Mouse (Mus musculus) heart, embryonic 15.5 days (tissue): ENCODE data around the gene Galp. TPM values are rescaled to one million over a fixed set of nuclear protein-coding genes. Genes with fewer than 3 reads are reported as not detected.
"Not testable (repeated sequence)": the region's sequence is repeated elsewhere in the genome, so short reads cannot be mapped to it uniquely, and the experiment has no call there.

ENCODE experiments used
- ATAC-seq: fragments of 200-750 bp; cut with Nextera tagmentation; replicated peaks from 2 replicates; pipeline ENCODE4 v1.8.0; 2017; ENCODE audit warnings: low read depth, moderate TSS enrichment; ENCODE audit not compliant: insufficient number of reproducible peaks, insufficient read depth, low FRiP score
- H3K27ac ChIP-seq: fragments of 300-500 bp; sonication (generic); 2 replicates; pipeline ENCODE4 v1.5.1; 2015; ENCODE audit warnings: mild to moderate bottlenecking, inconsistent platforms
- H3K27me3 ChIP-seq: fragments of 300-500 bp; sonication (generic); 2 replicates; pipeline ENCODE4 v1.6.1; 2015; ENCODE audit warnings: inconsistent platforms
- H3K36me3 ChIP-seq: fragments of 300-500 bp; sonication (generic); 2 replicates; pipeline ENCODE4 v1.6.1; 2015; ENCODE audit warnings: mild to moderate bottlenecking, inconsistent platforms
- H3K4me1 ChIP-seq: fragments of 300-500 bp; sonication (generic); replicated peaks from 2 replicates; pipeline ENCODE4 v1.6.1; 2015; ENCODE audit warnings: inconsistent platforms
- H3K4me2 ChIP-seq: fragments of 300-500 bp; sonication (generic); 2 replicates; pipeline ENCODE4 v1.6.1; 2015; ENCODE audit warnings: inconsistent platforms, mild to moderate bottlenecking, moderate library complexity
- H3K4me3 ChIP-seq: fragments of 300-500 bp; sonication (generic); 2 replicates; pipeline ENCODE4 v1.5.1; 2015; ENCODE audit warnings: mild to moderate bottlenecking, inconsistent platforms
- H3K9ac ChIP-seq: fragments of 300-500 bp; sonication (generic); 2 replicates; pipeline ENCODE4 v1.6.1; 2015; ENCODE audit warnings: mild to moderate bottlenecking, inconsistent platforms
- H3K9me3 ChIP-seq: fragments of 300-500 bp; sonication (generic); replicated peaks from 2 replicates; pipeline ENCODE4 v1.6.1; 2016; ENCODE audit warnings: inconsistent platforms
- WGBS: fragments of 180-500 bp; shearing (Covaris S2); methylation state at CpG from one replicate; pipeline ENCODE4 v1.1.7; 2015; ENCODE audit warnings: mixed read lengths; 5-methylcytosine and 5-hydroxymethylcytosine counted together
- polyA plus RNA-seq: library from polyadenylated mRNA; unstranded; fragments of >200 nt; fragmentation: Nextera tagmentation; extraction: Ambion mirVana; gene quantifications from 2 replicates; pipeline ENCODE4 v1.2.1, GENCODE M21; 2015

Galp gene
- polyA plus RNA-seq, 1 experiment from 2014 or later = not detected

- no peaks in the 10 kb centered on the region for H3K4me1 ChIP-seq
- no peak overlapping the region for H3K4me2 ChIP-seq
- no peak overlapping the region for H3K9ac ChIP-seq
- H3K4me3 ChIP-seq = no peak overlapping the region
- H3K27me3 ChIP-seq = no peaks in the 10 kb centered on the region
- H3K9me3 ChIP-seq = no peaks in the 10 kb centered on the region
- H3K27ac ChIP-seq = no peak overlapping the region
- no peaks in the 10 kb centered on the region for H3K36me3 ChIP-seq
- ATAC-seq = no peak
- WGBS = 43% methylated on average over 16 of the region's 16 CpGs
These were observed 61.6 kb downstream of the Galp start for GRCm38 (mm10) chr7:6258232-6259220.

- not testable (repeated sequence) for H3K27ac ChIP-seq, H3K9me3 ChIP-seq, H3K27me3 ChIP-seq, H3K4me3 ChIP-seq, H3K4me2 ChIP-seq, H3K36me3 ChIP-seq, H3K9ac ChIP-seq, H3K4me1 ChIP-seq, ATAC-seq
- 54% methylated on average over 2 of the region's 2 CpGs for WGBS
These were observed 63.1 kb downstream of the Galp start for GRCm38 (mm10) chr7:6260004-6260403.

- 73% methylated on average over 3 of the region's 3 CpGs for WGBS
These were observed 65.2 kb downstream of the Galp start for GRCm38 (mm10) chr7:6262120-6262519.

DNA sequence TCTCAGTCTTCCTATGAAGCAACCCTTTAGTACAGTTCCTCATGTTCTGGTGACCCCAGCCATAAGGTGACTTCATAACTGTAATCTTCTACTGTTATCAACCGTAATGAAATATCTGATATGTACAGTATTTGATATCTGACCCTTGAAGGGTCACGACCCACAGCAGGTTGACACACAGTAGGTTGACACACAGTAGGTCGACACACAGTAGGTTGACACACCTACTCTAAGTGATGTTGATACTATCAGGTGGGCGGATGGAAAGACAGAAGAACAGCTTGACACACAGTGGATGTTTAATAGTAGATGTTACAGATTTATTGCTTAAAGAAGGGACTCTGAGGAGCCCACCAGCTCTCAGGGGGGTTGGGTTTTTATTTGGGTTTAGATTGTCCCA, 66.1 kb downstream of the Galp start:
- WGBS = 70% methylated on average over 4 of the region's 4 CpGs
- H3K4me3 ChIP-seq = no peak overlapping the region
- H3K4me2 ChIP-seq = no peak overlapping the region
- no peak overlapping the region for H3K27ac ChIP-seq
- H3K36me3 ChIP-seq = no peaks in the 10 kb centered on the region
- no peaks in the 10 kb centered on the region for H3K9me3 ChIP-seq
- no peaks in the 10 kb centered on the region for H3K4me1 ChIP-seq
- H3K9ac ChIP-seq = no peak overlapping the region
- ATAC-seq = no peak
- no peaks in the 10 kb centered on the region for H3K27me3 ChIP-seq

More at GRCm38 (mm10) chr7:6262120-6262519, 65.2 kb downstream of the Galp start:
- H3K27me3 ChIP-seq = no peaks in the 10 kb centered on the region
- H3K4me1 ChIP-seq = no peaks in the 10 kb centered on the region
- H3K4me2 ChIP-seq = no peak overlapping the region
- no peak overlapping the region for H3K27ac ChIP-seq
- H3K9me3 ChIP-seq = no peaks in the 10 kb centered on the region
- H3K4me3 ChIP-seq = no peak overlapping the region
- ATAC-seq = no peak
- no peaks in the 10 kb centered on the region for H3K36me3 ChIP-seq
- no peak overlapping the region for H3K9ac ChIP-seq

DNA sequence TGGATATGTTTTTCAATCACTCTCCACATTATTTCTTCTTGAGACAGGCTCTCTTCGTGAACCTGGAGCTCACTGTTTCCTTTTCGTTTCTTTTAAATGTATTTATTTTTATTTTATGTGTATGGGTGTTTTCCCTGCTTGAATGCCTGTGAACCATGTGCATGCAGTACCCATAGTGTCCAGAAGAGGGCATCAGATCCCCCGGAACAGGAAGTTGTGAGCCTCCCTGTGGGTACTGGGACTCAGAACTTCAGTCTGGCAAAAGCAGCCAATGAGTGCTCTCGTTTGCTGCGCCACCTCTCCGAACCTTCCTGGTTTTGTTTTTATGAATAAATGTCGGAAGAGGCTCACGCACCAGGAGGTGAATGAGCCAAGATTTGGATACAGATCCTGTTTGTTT, 68.8 kb downstream of the Galp start:
- H3K4me2 ChIP-seq = no peak overlapping the region
- 60% methylated on average over 8 of the region's 8 CpGs for WGBS

More for the DNA sequence above, 68.8 kb downstream of the Galp start:
- no peak for ATAC-seq
- H3K4me1 ChIP-seq = no peaks in the 10 kb centered on the region
- no peaks in the 10 kb centered on the region for H3K27me3 ChIP-seq
- H3K27ac ChIP-seq = no peak overlapping the region
- H3K9ac ChIP-seq = no peak overlapping the region
- H3K9me3 ChIP-seq = no peaks in the 10 kb centered on the region
- no peak overlapping the region for H3K4me3 ChIP-seq
- no peaks in the 10 kb centered on the region for H3K36me3 ChIP-seq

Other genes with a start within 250 kb of the Galp start
- not detected in 2 replicates for gene Vmn1r65, start 186.1 kb upstream of the Galp start, polyA plus RNA-seq
- gene Nlrp4c, start 151.9 kb upstream of the Galp start, polyA plus RNA-seq = not detected in 2 replicates
- 19.8 and 25.2 TPM in 2 replicates for gene Zfp787, start 41.1 kb upstream of the Galp start, polyA plus RNA-seq
- 29.9 and 38.5 TPM in 2 replicates for gene Zfp444, start 24.9 kb upstream of the Galp start, polyA plus RNA-seq
- not detected in 2 replicates for gene Zscan5b, start 25.2 kb downstream of the Galp start, polyA plus RNA-seq
- gene Epp13, start 55.6 kb downstream of the Galp start, polyA plus RNA-seq = not detected in 2 replicates
- 3.9 and 4.1 TPM in 2 replicates for gene Zfp667, start 89.5 kb downstream of the Galp start, polyA plus RNA-seq
- gene Zfp583, start 134.2 kb downstream of the Galp start, polyA plus RNA-seq = 3.6 and 4.4 TPM in 2 replicates
- gene Gm3854, start 146.7 kb downstream of the Galp start, polyA plus RNA-seq = 0.73 and 1.3 TPM in 2 replicates
- 1.1 and 1.3 TPM in 2 replicates for gene Zfp78, start 166.2 kb downstream of the Galp start, polyA plus RNA-seq
- gene Zfp28, start 186.2 kb downstream of the Galp start, polyA plus RNA-seq = 8.0 and 8.8 TPM in 2 replicates
- gene Smim17, start 201.6 kb downstream of the Galp start, polyA plus RNA-seq = 0.28 TPM in 1 of 2 replicates, not detected in the other
- not detected in 2 replicates for gene Gm20715, start 213.2 kb downstream of the Galp start, polyA plus RNA-seq
- gene Olfr1344, start 241.6 kb downstream of the Galp start, polyA plus RNA-seq = not detected in 2 replicates